Mouse (Mus musculus) lung, embryonic 14.5 days (tissue): Measurements from ENCODE around the gene Cox20. TPM values are rescaled to one million over a fixed set of nuclear protein-coding genes. Genes with fewer than 3 reads are reported as not detected.

Experiments used
- ATAC-seq: fragments of 200-750 bp; cut with Nextera tagmentation; 2 replicates; pipeline ENCODE4 v1.8.0; 2017; ENCODE audit warnings: mild to moderate bottlenecking, moderate TSS enrichment, moderate library complexity; ENCODE audit not compliant: insufficient read depth
- DNase-seq: peaks from one replicate; pipeline ENCODE4 v3.0.0-alpha.2; 2015
- H3K27ac ChIP-seq: fragments of 300-500 bp; sonication (generic); 2 replicates; pipeline ENCODE4 v1.5.1; 2014; ENCODE audit warnings: low read depth, mild to moderate bottlenecking, moderate library complexity
- H3K27me3 ChIP-seq: fragments of 300-500 bp; sonication (generic); 2 replicates; pipeline ENCODE4 v1.6.1; 2014; ENCODE audit warnings: low read length, control low read depth; ENCODE audit not compliant: insufficient read depth
- H3K36me3 ChIP-seq: fragments of 300-500 bp; sonication (generic); 2 replicates; pipeline ENCODE4 v1.6.1; 2014; ENCODE audit warnings: control low read depth; ENCODE audit not compliant: insufficient read depth
- H3K4me1 ChIP-seq: fragments of 300-500 bp; sonication (generic); 2 replicates; pipeline ENCODE4 v1.6.1; 2014; ENCODE audit warnings: antibody characterized with exemption, control low read depth; ENCODE audit not compliant: insufficient read depth
- H3K4me2 ChIP-seq: fragments of 300-500 bp; sonication (generic); 2 replicates; pipeline ENCODE4 v1.6.1; 2014; ENCODE audit warnings: mild to moderate bottlenecking
- H3K4me3 ChIP-seq: fragments of 300-500 bp; sonication (generic); 2 replicates; pipeline ENCODE4 v1.5.1; 2014; ENCODE audit warnings: low read depth, low read length
- H3K9ac ChIP-seq: fragments of 300-500 bp; sonication (generic); 2 replicates; pipeline ENCODE4 v1.6.1; 2014
- H3K9me3 ChIP-seq: fragments of 300-500 bp; sonication (generic); 2 replicates; pipeline ENCODE4 v1.6.1; 2016; ENCODE audit warnings: low read depth, low read length, control low read depth
- CTCF ChIP-seq: IDR thresholded peaks from 2 replicates; pipeline ENCODE4 v1.5.1; 2016; ENCODE audit warnings: antibody characterized with exemption, low read depth
- WGBS: fragments of 180-500 bp; shearing (Covaris S2); extraction: QIAGEN DNeasy Blood & Tissue Kit; methylation state at CpG from one replicate; pipeline ENCODE4 v1.1.7; 2014; 5-methylcytosine and 5-hydroxymethylcytosine counted together
- polyA plus RNA-seq: library from polyadenylated mRNA; unstranded; fragments of >200 nt; fragmentation: Nextera tagmentation; extraction: Ambion mirVana; gene quantifications from 2 replicates; pipeline ENCODE4 v1.2.1, GENCODE M21; 2014

Cox20 gene
- polyA plus RNA-seq, 1 experiment from 2014 or later: 124 TPM

- no peak for DNase-seq
- no peak for ATAC-seq
- Histone ChIP-seq H3K36me3 (no peaks in the 10 kb centered on the region), H3K27me3 (no peaks in the 10 kb centered on the region), H3K4me3 (no peak overlapping the region), H3K27ac (no peak overlapping the region), H3K4me1 (no peaks in the 10 kb centered on the region), H3K9me3 (no peaks in the 10 kb centered on the region), H3K4me2 (no peak overlapping the region), H3K9ac (no peak overlapping the region)
- WGBS: 51% methylated on average over 1 of the region's 1 CpGs
- peak; percentile 19; the same call in 1 of the 2 replicates for TF ChIP-seq CTCF
Observed at GRCm38 (mm10) chr1:178310128-178310527, 8.8 kb upstream of the Cox20 start.

DNA sequence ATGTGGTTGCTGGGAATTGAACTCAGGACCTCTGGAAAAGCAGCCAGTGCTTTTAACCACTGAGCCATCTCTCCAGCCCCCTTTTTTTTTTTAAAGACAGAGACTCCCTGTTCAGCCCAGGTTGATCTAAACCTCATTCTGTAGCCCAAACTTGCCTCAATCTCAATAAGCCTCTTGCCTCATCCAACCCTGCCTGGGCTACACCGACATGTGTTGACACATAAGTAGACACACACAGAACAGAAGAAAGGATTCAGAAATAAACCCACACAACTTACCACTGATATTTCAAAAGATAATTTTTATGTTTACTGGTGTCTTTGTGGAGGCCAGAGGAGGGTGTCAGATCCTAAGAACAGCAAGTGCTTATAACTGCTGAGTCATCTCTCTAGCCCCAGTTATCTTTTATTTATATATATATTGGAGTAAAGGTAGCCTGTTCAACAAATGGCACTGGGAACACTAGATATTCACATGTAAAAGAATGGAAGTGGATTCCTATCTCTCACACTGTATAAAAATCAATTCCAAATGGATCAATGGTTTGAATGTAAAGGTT, 5.8 kb upstream of the Cox20 start:
- Histone ChIP-seq H3K9me3 (no peaks in the 10 kb centered on the region), H3K4me3 (no peak overlapping the region), H3K4me2 (no peak overlapping the region), H3K4me1 (peaks cover 5% of the 10 kb centered on the region; the same call in 1 of the 2 replicates), H3K9ac (no peak overlapping the region), H3K27me3 (no peaks in the 10 kb centered on the region), H3K36me3 (no peaks in the 10 kb centered on the region), H3K27ac (no peak overlapping the region)
- WGBS: 83% methylated on average over 1 of the region's 1 CpGs
- no peak for DNase-seq
- TF ChIP-seq CTCF: no peak
- no peak for ATAC-seq

DNA sequence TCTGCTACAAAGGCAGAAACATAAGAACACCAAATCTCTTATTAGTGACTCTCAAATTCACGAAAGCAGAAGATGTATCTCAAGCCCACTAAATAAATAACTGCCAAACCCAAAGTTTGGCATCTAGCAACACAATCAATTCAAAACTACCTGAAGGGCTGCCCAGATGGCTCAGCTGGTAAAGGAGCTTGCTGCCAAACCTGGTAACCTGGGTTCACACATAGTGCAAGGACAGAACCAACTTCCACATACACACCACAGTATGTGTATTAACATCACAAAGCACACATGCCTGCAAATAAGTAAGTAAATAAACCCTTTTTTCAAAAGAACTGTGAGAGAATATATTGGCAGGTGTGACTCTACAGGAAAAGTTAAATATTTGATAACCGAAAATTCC, 4.7 kb upstream of the Cox20 start:
- H3K4me1 ChIP-seq: peaks cover 5% of the 10 kb centered on the region; the same call in 1 of the 2 replicates
- no peak overlapping the region for H3K27ac ChIP-seq
- TF ChIP-seq CTCF: no peak
- no peak overlapping the region for H3K4me3 ChIP-seq
- no peak overlapping the region for H3K9ac ChIP-seq
- ATAC-seq: no peak
- no peaks in the 10 kb centered on the region for H3K9me3 ChIP-seq
- WGBS: 73% methylated on average over 2 of the region's 2 CpGs
- H3K36me3 ChIP-seq: no peaks in the 10 kb centered on the region
- H3K4me2 ChIP-seq: no peak overlapping the region
- DNase-seq: no peak
- H3K27me3 ChIP-seq: no peaks in the 10 kb centered on the region

- H3K4me2 ChIP-seq: peak overlapping the region; percentile 87
- TF ChIP-seq CTCF: no peak
- ATAC-seq (no peak), DNase-seq (peak; percentile 69)
- peaks cover 24% of the 10 kb centered on the region for H3K36me3 ChIP-seq
- WGBS: 36% methylated on average over 10 of the region's 10 CpGs
- H3K9me3 ChIP-seq: no peaks in the 10 kb centered on the region
- peaks cover 5% of the 10 kb centered on the region; the same call in 1 of the 2 replicates for H3K4me1 ChIP-seq
- H3K27me3 ChIP-seq: no peaks in the 10 kb centered on the region
- peak overlapping the region; percentile 58 for H3K4me3 ChIP-seq
- peak overlapping the region; percentile 92 for H3K9ac ChIP-seq
- H3K27ac ChIP-seq: peak overlapping the region; percentile 100
Observed at GRCm38 (mm10) chr1:178317275-178318001, 1.5 kb upstream of the Cox20 start.

DNA sequence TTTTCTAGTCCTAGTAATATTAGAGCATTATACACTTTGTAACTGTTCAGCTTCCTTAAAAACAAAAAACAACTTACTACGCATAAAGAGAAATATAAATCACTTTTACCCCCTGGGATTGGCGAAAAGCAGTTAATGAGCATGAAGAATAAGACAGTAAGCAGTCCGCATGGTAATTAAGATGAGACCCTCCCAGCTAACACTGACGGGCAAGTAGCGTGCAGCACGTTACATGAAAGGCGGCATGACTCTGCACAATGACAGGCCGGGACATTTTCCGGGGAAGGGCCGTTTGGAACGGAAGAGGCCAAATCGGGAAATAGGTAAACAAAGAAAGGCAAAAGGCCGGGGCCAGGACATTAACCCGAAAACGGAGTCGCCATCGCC, 935 bp upstream of the Cox20 start:
- H3K27me3 ChIP-seq: no peaks in the 10 kb centered on the region
- peaks cover 30% of the 10 kb centered on the region for H3K36me3 ChIP-seq
- peak overlapping the region; percentile 58 for H3K4me3 ChIP-seq
- peaks cover 5% of the 10 kb centered on the region; the same call in 1 of the 2 replicates for H3K4me1 ChIP-seq
- WGBS: under 1% methylated on average over 17 of the region's 17 CpGs
- DNase-seq (peak; percentile 95), ATAC-seq (peak; percentile 74)
- H3K27ac ChIP-seq: peak overlapping the region; percentile 100
- peak overlapping the region; percentile 92 for H3K9ac ChIP-seq
- peak overlapping the region; percentile 87 for H3K4me2 ChIP-seq
- H3K9me3 ChIP-seq: no peaks in the 10 kb centered on the region
- TF ChIP-seq CTCF: no peak

DNA sequence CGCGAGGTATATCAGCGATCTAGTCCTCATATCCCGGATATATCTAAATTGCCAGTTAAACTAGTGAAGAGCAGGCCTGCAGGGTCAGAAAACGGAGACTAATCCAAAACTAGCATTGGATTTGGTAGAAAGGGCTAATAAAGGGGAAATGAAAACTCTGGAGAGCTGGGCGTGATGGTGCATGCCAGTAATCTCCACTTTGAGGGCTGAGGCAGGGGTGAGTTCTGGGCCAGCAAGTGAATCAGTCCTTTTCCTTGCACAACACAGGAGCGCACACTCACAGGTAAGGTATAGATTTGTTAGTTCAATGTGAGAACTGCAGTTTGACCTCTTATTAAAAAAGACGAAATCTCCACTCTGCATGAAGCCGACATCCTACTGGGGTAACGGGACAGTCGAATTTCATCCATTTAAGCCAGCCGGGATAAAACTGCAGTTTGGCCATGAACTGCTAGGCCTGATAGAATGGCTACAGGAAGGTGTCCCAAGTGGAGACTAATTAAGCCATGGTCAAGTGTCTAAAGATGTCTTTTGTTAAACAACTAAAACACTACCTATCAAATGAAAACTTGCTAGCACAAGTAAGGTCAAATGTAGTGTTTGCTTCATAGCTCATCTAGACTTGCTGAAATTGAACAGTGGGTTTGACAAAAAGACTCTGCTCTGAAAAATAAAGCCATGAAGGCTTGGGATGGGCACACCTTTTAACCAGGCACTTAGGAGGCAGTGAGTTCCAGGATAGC, 536 bp downstream of the Cox20 start:
- peak overlapping the region; percentile 92 for H3K9ac ChIP-seq
- TF ChIP-seq CTCF: no peak
- H3K4me1 ChIP-seq: peaks cover 5% of the 10 kb centered on the region; the same call in 1 of the 2 replicates
- peak overlapping the region; percentile 58 for H3K4me3 ChIP-seq
- peak overlapping the region; percentile 100 for H3K27ac ChIP-seq
- WGBS: 1% methylated on average over 12 of the region's 12 CpGs
- DNase-seq (peak; percentile 66), ATAC-seq (peak; percentile 39; the same call in 1 of the 2 replicates)
- H3K27me3 ChIP-seq: no peaks in the 10 kb centered on the region
- peak overlapping the region; percentile 87 for H3K4me2 ChIP-seq
- peaks cover 41% of the 10 kb centered on the region for H3K36me3 ChIP-seq
- H3K9me3 ChIP-seq: no peaks in the 10 kb centered on the region
